Mouse (Mus musculus): ENCODE measurements at regions not wholly inside any gene's neighbourhood (a gene's known extent, or its start where the extent isn't known, plus 50 kb on each side); places are given as distances from the start of the nearest gene placed in this dataset.

DNA sequence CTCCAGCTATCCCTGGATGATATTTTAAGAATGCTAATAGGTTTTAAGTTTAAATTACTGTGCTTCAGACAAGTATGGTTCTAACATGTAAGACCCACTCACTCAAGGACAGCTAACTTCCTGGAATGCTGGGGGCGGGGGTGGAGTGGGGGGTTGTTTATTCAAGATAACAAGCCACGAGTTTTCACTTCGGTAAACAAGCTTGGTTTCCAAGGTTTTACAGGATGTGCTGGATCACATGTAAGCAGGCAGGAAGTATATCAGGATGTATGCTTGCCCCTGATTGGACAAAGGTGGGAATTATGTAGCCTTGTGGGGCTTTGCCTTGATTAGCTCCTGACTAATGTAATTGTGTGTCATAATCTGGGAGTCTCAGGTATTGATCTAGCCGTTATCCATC is 129.5 kb downstream of the Spry2 start:
- TF ChIP-seq CTCF (IDR thresholded peaks at IDR 0.05; ENCODE audit: low read depth, low read length) (no peak), GATA1 (IDR thresholded peaks at IDR 0.05; ENCODE audit: borderline replicate concordance, low read length) (no peak)
